Mouse (Mus musculus) limb, embryonic 14.5 days (tissue): ENCODE results near the gene Lrpprc. TPM values are rescaled to one million over a fixed set of nuclear protein-coding genes. Genes with fewer than 3 reads are reported as not detected.
"Not testable (repeated sequence)": the region's sequence is repeated elsewhere in the genome, so short reads cannot be mapped to it uniquely, and the experiment has no call there.

Experiments
- ATAC-seq: fragments of 200-750 bp; cut with Nextera tagmentation; 2 replicates; pipeline ENCODE4 v1.8.0; 2017; ENCODE audit warnings: low read depth, moderate number of reproducible peaks, moderate TSS enrichment; ENCODE audit not compliant: low FRiP score
- DNase-seq: peaks from one replicate; pipeline ENCODE4 v3.0.0-alpha.2; 2015; ENCODE audit warnings: low spot score
- H3K27ac ChIP-seq: fragments of 300-500 bp; sonication (generic); replicated peaks from 2 replicates; pipeline ENCODE4 v1.5.1; 2014; ENCODE audit warnings: low read depth, mild to moderate bottlenecking, low read length, moderate library complexity, mixed read lengths
- H3K27me3 ChIP-seq: fragments of 300-500 bp; sonication (generic); 2 replicates; pipeline ENCODE4 v1.6.1; 2014; ENCODE audit warnings: low read length, mixed read lengths; ENCODE audit not compliant: control insufficient read depth, insufficient read depth
- H3K36me3 ChIP-seq: fragments of 300-500 bp; sonication (generic); 2 replicates; pipeline ENCODE4 v1.6.1; 2014; ENCODE audit warnings: mild to moderate bottlenecking, low read length, moderate library complexity, mixed read lengths; ENCODE audit not compliant: control insufficient read depth, insufficient read depth
- H3K4me1 ChIP-seq: fragments of 300-500 bp; sonication (generic); 2 replicates; pipeline ENCODE4 v1.6.1; 2014; ENCODE audit warnings: antibody characterized with exemption, low read length, mixed read lengths; ENCODE audit not compliant: control insufficient read depth, insufficient read depth
- H3K4me2 ChIP-seq: fragments of 300-500 bp; sonication (generic); replicated peaks from 2 replicates; pipeline ENCODE4 v1.6.1; 2014; ENCODE audit warnings: low read depth, mild to moderate bottlenecking, low read length, moderate library complexity; ENCODE audit not compliant: severe bottlenecking
- H3K4me3 ChIP-seq: fragments of 300-500 bp; sonication (generic); replicated peaks from 2 replicates; pipeline ENCODE4 v1.5.1; 2014; ENCODE audit warnings: low read length
- H3K9ac ChIP-seq: fragments of 300-500 bp; sonication (generic); 2 replicates; pipeline ENCODE4 v1.6.1; 2014; ENCODE audit warnings: mild to moderate bottlenecking, low read depth, low read length, moderate library complexity; ENCODE audit not compliant: severe bottlenecking
- H3K9me3 ChIP-seq: fragments of 300-500 bp; sonication (generic); 2 replicates; pipeline ENCODE4 v1.6.1; 2016; ENCODE audit warnings: low read length; ENCODE audit not compliant: control insufficient read depth
- POLR2A ChIP-seq: fragments of 200-500 bp; IDR thresholded peaks from 2 replicates; pipeline ENCODE4 v1.8.0; 2012; ENCODE audit warnings: inconsistent platforms, mild to moderate bottlenecking, moderate library complexity, borderline replicate concordance; ENCODE audit not compliant: insufficient read depth, insufficient read length; ENCODE audit errors: extremely low read depth
- WGBS: fragments of 180-500 bp; shearing (Covaris S2); extraction: QIAGEN DNeasy Blood & Tissue Kit; methylation state at CpG from one replicate; pipeline ENCODE4 v1.1.7; 2014; 5-methylcytosine and 5-hydroxymethylcytosine counted together
- polyA plus RNA-seq, 2 experiments: library from polyadenylated mRNA; depleted of rRNA in 1 of 2; stranded (reverse) in 1 of 2; unstranded in 1 of 2; fragments of >200 nt; fragmentation: Nextera tagmentation in 1 of 2; extraction: Ambion mirVana in 1 of 2; gene quantifications; 2 replicates each; pipeline versions ENCODE4 v1.2.1 to v1.2.3; 2012 to 2014

The Lrpprc gene
- polyA plus RNA-seq, 2 experiments = 22.3 to 35.5 TPM

- H3K9me3 ChIP-seq = no peaks in the 10 kb centered on the region
- no peaks in the 10 kb centered on the region for H3K27me3 ChIP-seq
- H3K9ac ChIP-seq = no peak overlapping the region
- H3K4me1 ChIP-seq = no peaks in the 10 kb centered on the region
- ATAC-seq (no peak), DNase-seq (peak; percentile 72)
- no peak for TF ChIP-seq POLR2A
- no peak overlapping the region for H3K27ac ChIP-seq
- no peak overlapping the region for H3K4me2 ChIP-seq
- no peak overlapping the region for H3K4me3 ChIP-seq
- no peaks in the 10 kb centered on the region for H3K36me3 ChIP-seq
- 13% methylated on average over 4 of the region's 4 CpGs for WGBS
These were observed 30.0 kb upstream of the Lrpprc start for GRCm38 (mm10) chr17:84820603-84821002.

- Histone ChIP-seq H3K4me3 (no peak overlapping the region), H3K27ac (no peak overlapping the region), H3K9ac (no peak overlapping the region), H3K36me3 (no peaks in the 10 kb centered on the region), H3K4me1 (no peaks in the 10 kb centered on the region), H3K4me2 (no peak overlapping the region), H3K27me3 (no peaks in the 10 kb centered on the region), H3K9me3 (no peaks in the 10 kb centered on the region)
- WGBS = 88% methylated on average over 5 of the region's 5 CpGs
- no peak for TF ChIP-seq POLR2A
- DNase-seq = no peak
- ATAC-seq = no peak
These were observed 27.8 kb upstream of the Lrpprc start for GRCm38 (mm10) chr17:84818390-84818789.

GRCm38 (mm10) chr17:84816014-84816461 lies 25.4 kb upstream of the Lrpprc start:
- Histone ChIP-seq H3K36me3 (no peaks in the 10 kb centered on the region), H3K4me1 (no peaks in the 10 kb centered on the region), H3K4me2 (no peak overlapping the region), H3K4me3 (no peak overlapping the region), H3K9ac (no peak overlapping the region), H3K27me3 (no peaks in the 10 kb centered on the region), H3K27ac (no peak overlapping the region), H3K9me3 (no peaks in the 10 kb centered on the region)
- no peak for TF ChIP-seq POLR2A
- DNase-seq = no peak
- WGBS = 85% methylated on average over 9 of the region's 9 CpGs
- no peak for ATAC-seq

DNA sequence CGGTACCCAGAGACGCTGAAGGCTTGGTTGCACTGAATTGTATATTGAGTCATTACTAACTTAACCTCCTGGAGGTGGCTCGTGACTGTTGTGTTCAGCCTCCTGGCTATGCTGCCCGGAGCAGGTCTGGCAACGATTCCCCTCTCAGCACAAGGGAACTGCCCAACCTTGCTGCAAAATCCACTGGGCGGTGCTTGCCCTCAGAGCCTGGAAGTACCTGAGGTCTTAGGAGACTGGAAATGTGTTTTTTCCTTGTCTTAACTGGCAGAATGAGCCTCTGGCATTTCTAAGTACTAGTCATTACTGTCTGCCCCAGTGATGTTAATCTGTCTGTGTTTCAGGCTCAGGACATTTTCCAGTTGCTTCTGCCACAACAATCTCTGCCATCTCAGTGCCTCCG lies 24.3 kb upstream of the Lrpprc start:
- ATAC-seq (no peak), DNase-seq (no peak)
- Histone ChIP-seq H3K4me1 (no peaks in the 10 kb centered on the region), H3K4me3 (no peak overlapping the region), H3K9me3 (no peaks in the 10 kb centered on the region), H3K9ac (no peak overlapping the region), H3K36me3 (no peaks in the 10 kb centered on the region), H3K4me2 (no peak overlapping the region), H3K27me3 (no peaks in the 10 kb centered on the region), H3K27ac (no peak overlapping the region)
- WGBS = 68% methylated on average over 7 of the region's 7 CpGs
- TF ChIP-seq POLR2A = no peak

DNA sequence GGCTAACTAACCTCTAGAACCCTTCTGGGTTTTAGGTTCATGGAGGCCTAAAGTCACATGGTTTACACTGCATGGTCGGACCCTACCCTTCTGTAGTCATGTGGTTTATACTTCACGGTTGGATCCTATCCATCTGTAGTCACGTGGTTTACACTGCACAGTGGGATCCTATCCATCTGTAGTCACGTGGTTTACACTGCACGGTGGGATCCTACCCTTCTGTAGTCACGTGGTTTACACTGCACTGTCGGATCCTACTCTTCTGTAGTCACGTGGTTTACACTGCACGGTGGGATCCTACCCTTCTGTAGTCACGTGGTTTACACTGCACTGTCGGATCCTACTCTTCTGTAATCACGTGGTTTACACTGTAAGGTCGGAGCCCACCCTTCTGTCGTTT lies 23.6 kb upstream of the Lrpprc start:
- WGBS = 87% methylated on average over 14 of the region's 14 CpGs

DNA sequence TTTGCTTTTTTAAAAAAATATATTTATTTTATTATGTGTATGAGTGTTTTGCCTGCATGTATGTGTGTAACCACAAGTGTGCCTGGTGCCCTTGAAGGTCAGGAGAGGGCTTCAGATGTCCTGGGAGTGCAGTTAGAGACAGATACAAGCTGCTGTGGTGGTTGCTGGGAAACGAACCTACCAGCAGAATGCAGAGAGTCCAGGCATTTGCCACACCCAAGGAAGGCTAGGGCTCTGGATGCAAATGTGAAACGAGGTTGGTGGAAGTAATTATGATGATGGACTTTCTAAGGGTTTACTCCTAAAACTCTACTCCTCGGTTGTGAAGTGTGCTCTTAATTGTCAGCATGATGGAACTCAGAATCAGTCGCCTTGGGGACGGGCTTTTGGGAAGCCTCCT lies 1.4 kb upstream of the Lrpprc start:
- ATAC-seq = no peak
- Histone ChIP-seq H3K9ac (no peak overlapping the region), H3K4me3 (no peak overlapping the region), H3K9me3 (no peaks in the 10 kb centered on the region), H3K4me2 (no peak overlapping the region), H3K27ac (no peak overlapping the region), H3K27me3 (no peaks in the 10 kb centered on the region), H3K4me1 (peaks cover 7% of the 10 kb centered on the region), H3K36me3 (no peaks in the 10 kb centered on the region)
- WGBS = 68% methylated on average over 5 of the region's 5 CpGs
- DNase-seq = no peak
- TF ChIP-seq POLR2A = no peak

More for the DNA sequence above, 23.6 kb upstream of the Lrpprc start:
- not testable (repeated sequence) for H3K27me3 ChIP-seq, H3K4me3 ChIP-seq, H3K36me3 ChIP-seq, DNase-seq, H3K4me2 ChIP-seq, ATAC-seq, H3K9me3 ChIP-seq, H3K27ac ChIP-seq, H3K4me1 ChIP-seq, H3K9ac ChIP-seq
